Mouse (Mus musculus): ENCODE results near the gene Snw1. TPM values are rescaled to one million over a fixed set of nuclear protein-coding genes. Genes with fewer than 3 reads are reported as not detected.
A peak's percentile ranks its signal among the peaks of the same experiment; 100 is the strongest.

Snw1 gene
- polyA plus RNA-seq, 1 experiment from 2014 or later = 173 TPM

Small RNA genes lying within 50 kb of the gene (microRNA-seq; reads per million reads assigned to microRNA genes)
- 40.6 reads per million, percentile 43 among the genes with 10 or more reads in this experiment for gene Mir3068

Other genes starting within 250 kb of the Snw1 start
- 0.87 and 1.5 TPM in 2 replicates for gene Noxred1, start 233.5 kb downstream of the Snw1 start, polyA plus RNA-seq (2014; fragmentation: Nextera tagmentation; extraction: Ambion mirVana)
- 59.6 and 64.5 TPM in 2 replicates for gene Vipas39, start 206.0 kb downstream of the Snw1 start, polyA plus RNA-seq (2014; fragmentation: Nextera tagmentation; extraction: Ambion mirVana)
- gene Ahsa1, start 205.8 kb downstream of the Snw1 start, polyA plus RNA-seq (2014; fragmentation: Nextera tagmentation; extraction: Ambion mirVana) = 215 and 230 TPM in 2 replicates
- gene Ism2, start 172.6 kb downstream of the Snw1 start, polyA plus RNA-seq (2014; fragmentation: Nextera tagmentation; extraction: Ambion mirVana) = 0.52 and 0.53 TPM in 2 replicates
- gene Sptlc2, start 83.9 kb downstream of the Snw1 start, polyA plus RNA-seq (2014; fragmentation: Nextera tagmentation; extraction: Ambion mirVana) = 56.1 and 61.8 TPM in 2 replicates
- 283 and 306 TPM in 2 replicates for gene Slirp, start 28.4 kb downstream of the Snw1 start, polyA plus RNA-seq (2014; fragmentation: Nextera tagmentation; extraction: Ambion mirVana)
- 37.6 TPM in 2 replicates for gene Alkbh1, start 28.3 kb downstream of the Snw1 start, polyA plus RNA-seq (2014; fragmentation: Nextera tagmentation; extraction: Ambion mirVana)
- not detected in 2 replicates for gene Gm5788, start 22.4 kb upstream of the Snw1 start, polyA plus RNA-seq (2014; fragmentation: Nextera tagmentation; extraction: Ambion mirVana)
- gene Gm8300, start 42.0 kb upstream of the Snw1 start, polyA plus RNA-seq (2014; fragmentation: Nextera tagmentation; extraction: Ambion mirVana) = not detected in 2 replicates
- gene Oog1, start 130.4 kb upstream of the Snw1 start, polyA plus RNA-seq (2014; fragmentation: Nextera tagmentation; extraction: Ambion mirVana) = not detected in 2 replicates
- gene Gm4027, start 146.6 kb upstream of the Snw1 start, polyA plus RNA-seq (2014; fragmentation: Nextera tagmentation; extraction: Ambion mirVana) = not detected in 2 replicates
- not detected in 2 replicates for gene Gm16381, start 172.3 kb upstream of the Snw1 start, polyA plus RNA-seq (2014; fragmentation: Nextera tagmentation; extraction: Ambion mirVana)